Mouse (Mus musculus) small intestine, adult 2 months (tissue): ENCODE results near the gene Hivep3. TPM values are rescaled to one million over a fixed set of nuclear protein-coding genes. Genes with fewer than 3 reads are reported as not detected.

Experiments used
- H3K27ac ChIP-seq: fragments of 200-500 bp; 2 replicates; pipeline ENCODE4 v1.5.1; 2012; ENCODE audit warnings: low read depth, low read length, control low read depth, inconsistent platforms; ENCODE audit not compliant: insufficient read depth
- H3K27me3 ChIP-seq: fragments of 200-500 bp; 2 replicates; pipeline ENCODE4 v1.6.1; 2012; ENCODE audit warnings: mild to moderate bottlenecking, moderate library complexity, low read length, inconsistent platforms; ENCODE audit not compliant: control insufficient read depth, insufficient read depth
- H3K36me3 ChIP-seq: fragments of 200-500 bp; 2 replicates; pipeline ENCODE4 v1.6.1; 2012; ENCODE audit warnings: mild to moderate bottlenecking, low read length, control low read depth, inconsistent platforms; ENCODE audit not compliant: control insufficient read depth, insufficient read depth
- H3K4me1 ChIP-seq: fragments of 200-500 bp; 2 replicates; pipeline ENCODE4 v1.6.1; 2012; ENCODE audit warnings: low read length, inconsistent platforms, mixed read lengths; ENCODE audit not compliant: control insufficient read depth, insufficient read depth, insufficient read length
- H3K4me3 ChIP-seq: fragments of 200-500 bp; 2 replicates; pipeline ENCODE4 v1.5.1; 2012; ENCODE audit warnings: low read depth, mild to moderate bottlenecking, control low read depth, inconsistent platforms, low read length, moderate library complexity
- CTCF ChIP-seq: fragments of 200-500 bp; IDR thresholded peaks from 2 replicates; pipeline ENCODE4 v1.5.1; 2012; ENCODE audit warnings: low read depth, mild to moderate bottlenecking, control low read depth, inconsistent platforms, low read length, moderate library complexity, mixed read lengths; ENCODE audit not compliant: insufficient replicate concordance, insufficient read length; ENCODE audit errors: extremely low read depth
- POLR2A ChIP-seq: fragments of 200-500 bp; IDR thresholded peaks from 2 replicates; pipeline ENCODE4 v1.6.1; 2012; ENCODE audit warnings: low read depth, mild to moderate bottlenecking, control low read depth, inconsistent platforms, low read length, moderate library complexity
- WGBS: fragments of 180-500 bp; shearing (Covaris S2); methylation state at CpG from one replicate; pipeline ENCODE4 v1.1.7; 2018; 5-methylcytosine and 5-hydroxymethylcytosine counted together
- polyA plus RNA-seq: library from polyadenylated mRNA; depleted of rRNA; stranded (reverse); fragments of >200 nt; gene quantifications from 2 replicates; pipeline ENCODE4 v1.2.3, GENCODE M21; 2012

Hivep3 gene
- polyA plus RNA-seq, 1 experiment, result 3.3 TPM

GRCm38 (mm10) chr4:119859454-119859853 is 125.9 kb downstream of the Hivep3 start:
- Histone ChIP-seq H3K27ac (no peak overlapping the region), H3K4me1 (peaks cover 9% of the 10 kb centered on the region; the same call in 1 of the 2 replicates), H3K27me3 (no peaks in the 10 kb centered on the region), H3K4me3 (no peak overlapping the region), H3K36me3 (no peaks in the 10 kb centered on the region)
- no peak for TF ChIP-seq CTCF
- TF ChIP-seq POLR2A, result no peak
- 55% methylated on average over 4 of the region's 4 CpGs for WGBS

GRCm38 (mm10) chr4:119861001-119861400 is 127.4 kb downstream of the Hivep3 start:
- Histone ChIP-seq H3K27me3 (no peaks in the 10 kb centered on the region), H3K4me3 (no peak overlapping the region), H3K36me3 (no peaks in the 10 kb centered on the region), H3K27ac (no peak overlapping the region), H3K4me1 (peaks cover 9% of the 10 kb centered on the region; the same call in 1 of the 2 replicates)
- TF ChIP-seq CTCF (no peak), POLR2A (no peak)
- 55% methylated on average over 4 of the region's 4 CpGs for WGBS

GRCm38 (mm10) chr4:119865827-119866455 is 132.4 kb downstream of the Hivep3 start:
- Histone ChIP-seq H3K27me3 (no peaks in the 10 kb centered on the region), H3K27ac (no peak overlapping the region), H3K4me3 (no peak overlapping the region), H3K36me3 (no peaks in the 10 kb centered on the region), H3K4me1 (no peaks in the 10 kb centered on the region)
- TF ChIP-seq POLR2A (no peak), CTCF (no peak)
- 67% methylated on average over 3 of the region's 3 CpGs for WGBS

GRCm38 (mm10) chr4:119867132-119867531 is 133.5 kb downstream of the Hivep3 start:
- Histone ChIP-seq H3K27me3 (no peaks in the 10 kb centered on the region), H3K4me3 (no peak overlapping the region), H3K36me3 (no peaks in the 10 kb centered on the region), H3K27ac (no peak overlapping the region), H3K4me1 (no peaks in the 10 kb centered on the region)
- 91% methylated on average over 3 of the region's 3 CpGs for WGBS
- no peak for TF ChIP-seq POLR2A
- no peak for TF ChIP-seq CTCF

- no peaks in the 10 kb centered on the region for H3K27me3 ChIP-seq
- WGBS, result 63% methylated on average over 6 of the region's 6 CpGs
- TF ChIP-seq POLR2A (no peak), CTCF (no peak)
- no peaks in the 10 kb centered on the region for H3K36me3 ChIP-seq
- H3K4me1 ChIP-seq, result no peaks in the 10 kb centered on the region
- no peak overlapping the region for H3K4me3 ChIP-seq
- H3K27ac ChIP-seq, result no peak overlapping the region
These were observed 136.8 kb downstream of the Hivep3 start for GRCm38 (mm10) chr4:119870411-119870810.

GRCm38 (mm10) chr4:119871441-119871840 is 137.9 kb downstream of the Hivep3 start:
- H3K4me3 ChIP-seq, result no peak overlapping the region
- H3K27ac ChIP-seq, result no peak overlapping the region
- H3K36me3 ChIP-seq, result no peaks in the 10 kb centered on the region
- H3K4me1 ChIP-seq, result no peaks in the 10 kb centered on the region
- no peaks in the 10 kb centered on the region for H3K27me3 ChIP-seq
- TF ChIP-seq POLR2A (no peak), CTCF (no peak)
- 91% methylated on average over 2 of the region's 2 CpGs for WGBS

GRCm38 (mm10) chr4:119871861-119872582 is 138.4 kb downstream of the Hivep3 start:
- no peaks in the 10 kb centered on the region for H3K36me3 ChIP-seq
- 85% methylated on average over 10 of the region's 10 CpGs for WGBS
- no peaks in the 10 kb centered on the region for H3K27me3 ChIP-seq
- TF ChIP-seq CTCF, result no peak
- no peak for TF ChIP-seq POLR2A
- no peak overlapping the region for H3K27ac ChIP-seq
- no peak overlapping the region for H3K4me3 ChIP-seq
- no peaks in the 10 kb centered on the region for H3K4me1 ChIP-seq
